Mouse (Mus musculus): ENCODE measurements around the gene Cox8b. TPM values are rescaled to one million over a fixed set of nuclear protein-coding genes. Genes with fewer than 3 reads are reported as not detected.

The Cox8b gene
- polyA plus RNA-seq, 1 experiment = 188 TPM

- H3K36me3 ChIP-seq (ENCODE audit: control insufficient read depth, insufficient read depth, low read length) = no peaks in the 10 kb centered on the region
- whole genome bisulfite sequencing = 60% methylated on average over 4 of the region's 4 CpGs
- H3K4me1 ChIP-seq (ENCODE audit: control insufficient read depth, insufficient read depth, low read length) = no peaks in the 10 kb centered on the region; the same call in 1 of the 2 replicates
- no peak overlapping the region for H3K4me3 ChIP-seq (ENCODE audit: insufficient read depth, low read depth, low read length)
- no peak for DNase-seq
- no peak for TF ChIP-seq CTCF (conservative IDR thresholded peaks at IDR 0.05; ENCODE audit: insufficient read depth, insufficient read length, low read depth, low read length)
- H3K27ac ChIP-seq (ENCODE audit: insufficient read depth, low read depth, low read length) = no peak overlapping the region
- no peaks in the 10 kb centered on the region for H3K27me3 ChIP-seq (replicated peaks; ENCODE audit: control insufficient read depth, insufficient read depth, low read length)
These were observed 43.1 kb upstream of the Cox8b start for GRCm38 (mm10) chr7:140943356-140943755.

- Histone ChIP-seq H3K4me3 (ENCODE audit: insufficient read depth, low read depth, low read length) (no peak overlapping the region), H3K27me3 (replicated peaks; ENCODE audit: control insufficient read depth, insufficient read depth, low read length) (no peaks in the 10 kb centered on the region), H3K27ac (ENCODE audit: insufficient read depth, low read depth, low read length) (no peak overlapping the region), H3K4me1 (ENCODE audit: control insufficient read depth, insufficient read depth, low read length) (no peaks in the 10 kb centered on the region; the same call in 1 of the 2 replicates), H3K36me3 (ENCODE audit: control insufficient read depth, insufficient read depth, low read length) (no peaks in the 10 kb centered on the region)
- no peak for DNase-seq
- no peak for TF ChIP-seq POLR2A (IDR thresholded peaks at IDR 0.05; ENCODE audit: low read depth, low read length)
- TF ChIP-seq CTCF (conservative IDR thresholded peaks at IDR 0.05; ENCODE audit: insufficient read depth, insufficient read length, low read depth, low read length) = no peak
- 90% methylated on average over 10 of the region's 10 CpGs for WGBS
These were observed 42.6 kb upstream of the Cox8b start for GRCm38 (mm10) chr7:140942811-140943210.

- no peaks in the 10 kb centered on the region for H3K36me3 ChIP-seq (ENCODE audit: control insufficient read depth, insufficient read depth, low read length)
- no peaks in the 10 kb centered on the region for H3K27me3 ChIP-seq (replicated peaks; ENCODE audit: control insufficient read depth, insufficient read depth, low read length)
- TF ChIP-seq CTCF (conservative IDR thresholded peaks at IDR 0.05; ENCODE audit: insufficient read depth, insufficient read length, low read depth, low read length) = no peak
- TF ChIP-seq POLR2A (IDR thresholded peaks at IDR 0.05; ENCODE audit: low read depth, low read length) = no peak
- H3K4me3 ChIP-seq (ENCODE audit: insufficient read depth, low read depth, low read length) = peak overlapping the region; percentile 66
- 25% methylated on average over 9 of the region's 9 CpGs for WGBS
- peak overlapping the region; percentile 81 for H3K27ac ChIP-seq (ENCODE audit: insufficient read depth, low read depth, low read length)
- H3K4me1 ChIP-seq (ENCODE audit: control insufficient read depth, insufficient read depth, low read length) = no peaks in the 10 kb centered on the region; the same call in 1 of the 2 replicates
- peak; percentile 39 for DNase-seq
These were observed 42.1 kb upstream of the Cox8b start for GRCm38 (mm10) chr7:140942341-140942740.

GRCm38 (mm10) chr7:140941222-140942051, 41.2 kb upstream of the Cox8b start, which contains the start of gene Pgghg:
Gene Pgghg (plus strand): TSS chr7:140941391.
- Histone ChIP-seq H3K4me1 (ENCODE audit: control insufficient read depth, insufficient read depth, low read length) (no peaks in the 10 kb centered on the region; the same call in 1 of the 2 replicates), H3K27ac (ENCODE audit: insufficient read depth, low read depth, low read length) (peak within 1 kb of the TSS; percentile 94), H3K27me3 (replicated peaks; ENCODE audit: control insufficient read depth, insufficient read depth, low read length) (no peaks in the 10 kb centered on the region), H3K4me3 (ENCODE audit: insufficient read depth, low read depth, low read length) (peak within 1 kb of the TSS; percentile 66), H3K36me3 (ENCODE audit: control insufficient read depth, insufficient read depth, low read length) (no peaks in the 10 kb centered on the region)
- WGBS = under 1% methylated on average over 33 of the region's 33 CpGs
- TF ChIP-seq POLR2A (IDR thresholded peaks at IDR 0.05; ENCODE audit: low read depth, low read length) (peak; percentile 30), CTCF (conservative IDR thresholded peaks at IDR 0.05; ENCODE audit: insufficient read depth, insufficient read length, low read depth, low read length) (peak; percentile 84)
- peak; percentile 93 for DNase-seq

- H3K27ac ChIP-seq (ENCODE audit: insufficient read depth, low read depth, low read length) = no peak overlapping the region
- DNase-seq = peak; percentile 49
- no peak overlapping the region for H3K4me3 ChIP-seq (ENCODE audit: insufficient read depth, low read depth, low read length)
- H3K36me3 ChIP-seq (ENCODE audit: control insufficient read depth, insufficient read depth, low read length) = no peaks in the 10 kb centered on the region
- H3K4me1 ChIP-seq (ENCODE audit: control insufficient read depth, insufficient read depth, low read length) = no peaks in the 10 kb centered on the region; the same call in 1 of the 2 replicates
- H3K27me3 ChIP-seq (replicated peaks; ENCODE audit: control insufficient read depth, insufficient read depth, low read length) = no peaks in the 10 kb centered on the region
- TF ChIP-seq POLR2A (IDR thresholded peaks at IDR 0.05; ENCODE audit: low read depth, low read length) (no peak), CTCF (conservative IDR thresholded peaks at IDR 0.05; ENCODE audit: insufficient read depth, insufficient read length, low read depth, low read length) (no peak)
- WGBS = 37% methylated on average over 7 of the region's 8 CpGs
These were observed 39.5 kb upstream of the Cox8b start for GRCm38 (mm10) chr7:140939669-140940171.

GRCm38 (mm10) chr7:140938896-140939295, 38.6 kb upstream of the Cox8b start:
- Histone ChIP-seq H3K4me1 (ENCODE audit: control insufficient read depth, insufficient read depth, low read length) (no peaks in the 10 kb centered on the region; the same call in 1 of the 2 replicates), H3K27me3 (replicated peaks; ENCODE audit: control insufficient read depth, insufficient read depth, low read length) (no peaks in the 10 kb centered on the region), H3K36me3 (ENCODE audit: control insufficient read depth, insufficient read depth, low read length) (no peaks in the 10 kb centered on the region), H3K27ac (ENCODE audit: insufficient read depth, low read depth, low read length) (no peak overlapping the region), H3K4me3 (ENCODE audit: insufficient read depth, low read depth, low read length) (no peak overlapping the region)
- TF ChIP-seq POLR2A (IDR thresholded peaks at IDR 0.05; ENCODE audit: low read depth, low read length) (no peak), CTCF (conservative IDR thresholded peaks at IDR 0.05; ENCODE audit: insufficient read depth, insufficient read length, low read depth, low read length) (no peak)
- 50% methylated on average over 2 of the region's 2 CpGs for WGBS
- DNase-seq = no peak

- H3K36me3 ChIP-seq (ENCODE audit: control insufficient read depth, insufficient read depth, low read length) = no peaks in the 10 kb centered on the region
- no peaks in the 10 kb centered on the region for H3K27me3 ChIP-seq (replicated peaks; ENCODE audit: control insufficient read depth, insufficient read depth, low read length)
- TF ChIP-seq CTCF (conservative IDR thresholded peaks at IDR 0.05; ENCODE audit: insufficient read depth, insufficient read length, low read depth, low read length) = peak; percentile 67
- no peak for TF ChIP-seq POLR2A (IDR thresholded peaks at IDR 0.05; ENCODE audit: low read depth, low read length)
- H3K27ac ChIP-seq (ENCODE audit: insufficient read depth, low read depth, low read length) = no peak overlapping the region
- no peak overlapping the region for H3K4me3 ChIP-seq (ENCODE audit: insufficient read depth, low read depth, low read length)
- WGBS = 52% methylated on average over 3 of the region's 3 CpGs
- DNase-seq = peak; percentile 42
- no peaks in the 10 kb centered on the region; the same call in 1 of the 2 replicates for H3K4me1 ChIP-seq (ENCODE audit: control insufficient read depth, insufficient read depth, low read length)
These were observed 38.2 kb upstream of the Cox8b start for GRCm38 (mm10) chr7:140938436-140938835.

Measured in kidney, adult 2 months (tissue).